Mouse (Mus musculus): ENCODE data around the gene Iffo1. TPM values are rescaled to one million over a fixed set of nuclear protein-coding genes. Genes with fewer than 3 reads are reported as not detected.

The Iffo1 gene
- total and polyA plus RNA-seq, 3 experiments, result 3.3 to 7.0 (median 6.7) TPM

DNA sequence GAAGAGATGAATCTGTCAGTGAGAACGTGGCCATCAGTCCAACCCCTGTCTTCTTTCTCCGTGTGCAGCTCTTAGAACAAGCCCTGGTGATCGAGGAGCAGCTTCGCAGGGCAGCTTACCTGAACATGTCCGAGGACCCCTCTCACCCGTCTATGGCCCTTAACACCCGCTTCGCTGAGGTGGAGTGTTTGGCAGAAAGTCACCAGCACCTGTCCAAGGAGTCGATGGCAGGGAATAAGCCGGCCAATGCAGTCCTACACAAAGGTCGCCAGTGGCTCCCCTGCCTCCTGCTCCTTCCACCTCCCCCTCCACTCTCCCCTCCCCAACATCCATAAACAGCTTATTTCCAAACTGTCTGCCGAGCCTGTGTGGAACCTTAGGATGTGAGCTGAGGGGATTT, 16.3 kb upstream of the Iffo1 start:
- no peak overlapping the region for H3K27ac ChIP-seq (ENCODE audit: insufficient read depth, low read depth)
- in situ Hi-C loops (cut with MboI; ENCODE audit: low pct_ligation_motif_present, low pct_unique_long_range_greater_than_20kb, low sequenced_read_pairs), result no loop called here
- peaks cover 45 to 71% of the 10 kb centered on the region in 2 experiments for H3K36me3 ChIP-seq (replicated peaks in 1 of 2; ENCODE audit: control insufficient read depth in 1 of 2, insufficient read depth in 1 of 2, low read length in 1 of 2)
- DNase-seq (ENCODE audit: extremely low read depth), result no peak
- dilution Hi-C loops (cut with MboI; ENCODE audit: extremely low pct_ligation_motif_present, extremely low pct_unique_long_range_greater_than_20kb, low sequenced_read_pairs), result no loop called here
- peaks cover 19% of the 10 kb centered on the region for H3K79me2 ChIP-seq (replicated peaks; ENCODE audit: control insufficient read depth, extremely low read depth, insufficient read depth, poor library complexity, severe bottlenecking)
- no peaks in the 10 kb centered on the region for H3K27me3 ChIP-seq (replicated peaks)
- TF ChIP-seq SMC3 (IDR thresholded peaks at IDR 0.05; ENCODE audit: low read depth, low read length) (no peak), CTCF (conservative IDR thresholded peaks at IDR 0.05 in 1 of 2, IDR thresholded peaks at IDR 0.05 in 1 of 2; ENCODE audit: low read depth in 2 of 2, low read length in 2 of 2) (no peak), TCF12 (IDR thresholded peaks at IDR 0.05; ENCODE audit: low read depth, low read length) (no peak), IRF4 (IDR thresholded peaks at IDR 0.05; ENCODE audit: low read depth, low read length) (no peak), MYC (IDR thresholded peaks at IDR 0.05; ENCODE audit: low read depth, low read length) (no peak), MXI1 (IDR thresholded peaks at IDR 0.05; ENCODE audit: low read depth, low read length) (no peak), UBTF (IDR thresholded peaks at IDR 0.05; ENCODE audit: low read depth, low read length) (no peak), NELFE (IDR thresholded peaks at IDR 0.05; ENCODE audit: low read depth, low read length) (no peak), E2F4 (IDR thresholded peaks at IDR 0.05; ENCODE audit: insufficient replicate concordance, low read depth, low read length) (no peak), ETS1 (conservative IDR thresholded peaks at IDR 0.05; ENCODE audit: low read depth, low read length) (no peak), BHLHE40 (IDR thresholded peaks at IDR 0.05; ENCODE audit: low read depth, low read length) (no peak), RCOR1 (conservative IDR thresholded peaks at IDR 0.05; ENCODE audit: low read depth, low read length) (no peak), JUND (conservative IDR thresholded peaks at IDR 0.05; ENCODE audit: low read depth, low read length) (no peak), ELF1 (IDR thresholded peaks at IDR 0.05; ENCODE audit: low read depth, low read length) (no peak), MEF2A (IDR thresholded peaks at IDR 0.05; ENCODE audit: borderline replicate concordance, low read depth, low read length) (no peak), MAZ (IDR thresholded peaks at IDR 0.05; ENCODE audit: low read depth, low read length) (no peak), ZNF384 (IDR thresholded peaks at IDR 0.05; ENCODE audit: low read depth, low read length) (no peak)
- peaks cover 0 to 12% of the 10 kb centered on the region in 2 experiments; a peak in 2 of 4 replicates for H3K4me1 ChIP-seq (ENCODE audit: control insufficient read depth in 1 of 2, insufficient read depth in 2 of 2)
- H3K9ac ChIP-seq (ENCODE audit: insufficient read depth, low read depth), result no peak overlapping the region
- H3K9me3 ChIP-seq (replicated peaks; ENCODE audit: low read length), result no peaks in the 10 kb centered on the region
- H3K4me3 ChIP-seq (replicated peaks in 1 of 3; ENCODE audit: low read depth in 2 of 3, low read length in 2 of 3, poor library complexity in 1 of 3), result no peak overlapping the region
- H3K4me2 ChIP-seq (ENCODE audit: insufficient read depth, low read depth, poor library complexity, severe bottlenecking), result no peak overlapping the region

DNA sequence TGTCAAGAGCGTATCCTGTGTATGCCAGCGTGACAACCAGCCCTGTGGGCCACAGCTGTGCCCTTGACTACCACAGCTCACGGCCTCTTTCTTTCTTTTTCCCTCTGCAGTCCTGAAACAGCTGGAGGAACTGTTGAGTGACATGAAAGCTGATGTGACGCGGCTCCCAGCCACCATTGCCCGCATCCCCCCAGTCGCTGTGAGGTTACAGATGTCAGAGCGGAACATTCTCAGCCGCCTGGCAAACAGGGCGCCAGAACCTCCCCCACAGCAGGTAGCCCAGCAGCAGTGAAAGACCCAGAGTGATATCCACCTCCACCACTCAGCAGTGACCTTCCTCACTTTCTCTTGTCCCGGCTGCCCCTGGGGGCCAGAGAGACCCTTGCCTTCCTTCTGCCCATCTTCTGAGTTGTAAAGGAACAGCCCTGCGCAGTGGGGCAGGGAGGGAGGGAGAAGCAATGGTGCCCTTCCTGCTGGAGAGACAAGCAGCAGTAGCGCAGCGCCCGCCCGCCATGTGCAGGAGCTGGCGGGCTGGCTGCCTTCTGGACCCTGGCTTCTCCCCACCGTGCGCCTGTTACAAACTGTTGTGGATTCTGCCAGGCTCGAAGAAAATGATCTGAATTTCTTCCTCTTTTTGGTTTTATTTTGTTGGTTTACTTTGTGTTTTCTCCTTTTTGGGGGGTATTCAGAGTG, 15.2 kb upstream of the Iffo1 start:
- peaks cover 29% of the 10 kb centered on the region for H3K79me2 ChIP-seq (replicated peaks; ENCODE audit: control insufficient read depth, extremely low read depth, insufficient read depth, poor library complexity, severe bottlenecking)
- TF ChIP-seq POLR2A (IDR thresholded peaks at IDR 0.05; ENCODE audit: low read depth, low read length) (0 out of 2 replicates have a peak, but pooled peaks have one; percentile 18), MAFK (IDR thresholded peaks at IDR 0.05; ENCODE audit: insufficient replicate concordance, low read length) (no peak), SIN3A (IDR thresholded peaks at IDR 0.05; ENCODE audit: low read length) (no peak), RCOR1 (conservative IDR thresholded peaks at IDR 0.05; ENCODE audit: low read depth, low read length) (no peak), CHD1 (IDR thresholded peaks at IDR 0.05; ENCODE audit: low read depth, low read length) (no peak)
- H3K27me3 ChIP-seq (replicated peaks), result no peaks in the 10 kb centered on the region
- in situ Hi-C loops (cut with MboI; ENCODE audit: low pct_ligation_motif_present, low pct_unique_long_range_greater_than_20kb, low sequenced_read_pairs), result no loop called here
- no peak overlapping the region for H3K4me2 ChIP-seq (ENCODE audit: insufficient read depth, low read depth, poor library complexity, severe bottlenecking)
- H3K27ac ChIP-seq (ENCODE audit: insufficient read depth, low read depth), result no peak overlapping the region
- no peak overlapping the region for H3K9ac ChIP-seq (ENCODE audit: insufficient read depth, low read depth)
- H3K36me3 ChIP-seq (replicated peaks in 1 of 2; ENCODE audit: control insufficient read depth in 1 of 2, insufficient read depth in 1 of 2, low read length in 1 of 2), result peaks cover 46 to 70% of the 10 kb centered on the region in 2 experiments
- peaks cover 0 to 23% of the 10 kb centered on the region in 2 experiments; a peak in 2 of 4 replicates for H3K4me1 ChIP-seq (ENCODE audit: control insufficient read depth in 1 of 2, insufficient read depth in 2 of 2)
- no peak overlapping the region for H3K4me3 ChIP-seq (replicated peaks in 1 of 3; ENCODE audit: low read depth in 2 of 3, low read length in 2 of 3, poor library complexity in 1 of 3)
- dilution Hi-C loops (cut with MboI; ENCODE audit: extremely low pct_ligation_motif_present, extremely low pct_unique_long_range_greater_than_20kb, low sequenced_read_pairs), result no loop called here
- DNase-seq (ENCODE audit: extremely low read depth), result no peak
- no peaks in the 10 kb centered on the region for H3K9me3 ChIP-seq (replicated peaks; ENCODE audit: low read length)
